Mouse (Mus musculus): Measurements from ENCODE around the gene Capns2.
"Not testable (repeated sequence)": the region's sequence is repeated elsewhere in the genome, so short reads cannot be mapped to it uniquely, and the experiment has no call there.

The Capns2 gene

DNA sequence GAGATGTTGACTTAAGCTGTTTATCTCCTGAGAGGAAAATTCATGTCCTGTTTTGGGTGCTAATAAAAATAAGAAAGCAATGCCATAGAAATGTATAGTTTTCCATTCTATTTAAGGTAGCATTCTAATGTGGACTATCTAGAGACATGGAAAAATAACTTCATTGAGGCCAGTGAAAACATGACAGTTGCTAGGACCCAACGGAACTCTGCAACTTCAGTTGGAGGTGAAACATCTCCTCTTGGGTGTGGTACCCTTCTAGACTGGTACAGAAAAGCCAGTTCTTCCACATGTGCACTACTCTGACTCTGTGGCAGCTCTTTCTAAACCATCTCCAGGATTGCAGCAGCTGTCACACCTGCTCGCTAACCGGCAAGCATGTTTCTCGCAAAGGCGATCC is at the start of gene Capns2:
Capns2 (plus strand) TSS at position 301 of the 400 bp plus-strand sequence.
- no peak for DNase-seq

DNA sequence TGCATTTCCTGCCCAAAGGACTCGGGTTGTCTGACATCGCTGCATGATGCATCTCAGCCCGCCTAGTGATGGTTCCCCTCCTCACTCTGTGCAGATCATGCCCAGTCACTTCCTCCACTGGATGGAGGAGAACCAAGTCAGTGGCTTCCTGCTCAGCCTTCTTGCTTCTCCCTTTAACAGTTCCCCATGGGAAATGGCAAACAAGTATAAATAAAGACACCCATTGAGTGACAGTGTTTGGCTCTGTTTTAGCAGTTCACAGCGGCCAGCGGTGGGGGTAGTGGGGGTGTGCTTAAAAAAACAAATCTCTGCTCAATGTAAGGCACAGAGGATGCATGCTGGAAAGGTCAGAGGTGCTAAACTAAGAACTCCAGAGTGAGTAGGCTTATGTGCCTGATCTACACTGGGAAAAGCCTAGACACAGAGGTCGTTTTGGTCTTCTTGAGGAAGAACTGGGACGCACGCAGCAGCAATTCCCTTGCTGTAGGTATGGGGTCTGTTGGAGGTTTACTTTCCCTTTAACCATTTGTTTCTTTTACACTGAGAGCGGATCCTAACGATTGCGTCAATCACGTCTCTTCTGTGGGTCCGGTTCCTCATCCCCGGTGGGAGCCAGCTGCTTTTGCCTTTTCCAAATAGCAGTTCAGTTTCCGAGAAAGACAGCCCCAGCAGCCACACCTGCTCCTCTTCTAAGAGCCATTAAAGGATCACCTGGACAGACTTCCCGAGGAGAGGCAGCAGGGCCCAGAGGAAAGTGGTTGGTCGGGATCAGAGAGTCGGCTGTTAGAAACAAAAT is 47.8 kb upstream of the Capns2 start:
- peak in 1 of 2 experiments; percentile 31 for DNase-seq

DNA sequence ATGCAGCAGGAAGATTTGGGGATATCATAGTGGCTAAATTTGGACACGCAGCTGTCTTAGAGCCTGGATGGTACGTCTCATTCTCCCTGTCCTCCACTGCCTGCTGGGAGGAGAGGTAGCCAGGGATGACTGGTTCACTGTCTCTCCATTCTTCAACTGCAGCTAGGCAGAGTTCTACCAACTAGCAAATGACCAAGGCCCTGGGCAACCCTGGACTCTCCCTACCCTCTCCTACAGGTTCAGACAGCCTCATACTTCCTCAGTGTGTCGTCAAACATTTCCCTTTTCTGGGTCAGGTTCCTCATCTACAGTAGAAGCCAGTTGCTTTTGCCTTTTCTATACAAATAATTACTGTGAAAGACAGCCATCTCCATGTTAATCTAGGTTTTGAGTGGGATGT is 46.5 kb upstream of the Capns2 start:
- DNase-seq = no peak

DNA sequence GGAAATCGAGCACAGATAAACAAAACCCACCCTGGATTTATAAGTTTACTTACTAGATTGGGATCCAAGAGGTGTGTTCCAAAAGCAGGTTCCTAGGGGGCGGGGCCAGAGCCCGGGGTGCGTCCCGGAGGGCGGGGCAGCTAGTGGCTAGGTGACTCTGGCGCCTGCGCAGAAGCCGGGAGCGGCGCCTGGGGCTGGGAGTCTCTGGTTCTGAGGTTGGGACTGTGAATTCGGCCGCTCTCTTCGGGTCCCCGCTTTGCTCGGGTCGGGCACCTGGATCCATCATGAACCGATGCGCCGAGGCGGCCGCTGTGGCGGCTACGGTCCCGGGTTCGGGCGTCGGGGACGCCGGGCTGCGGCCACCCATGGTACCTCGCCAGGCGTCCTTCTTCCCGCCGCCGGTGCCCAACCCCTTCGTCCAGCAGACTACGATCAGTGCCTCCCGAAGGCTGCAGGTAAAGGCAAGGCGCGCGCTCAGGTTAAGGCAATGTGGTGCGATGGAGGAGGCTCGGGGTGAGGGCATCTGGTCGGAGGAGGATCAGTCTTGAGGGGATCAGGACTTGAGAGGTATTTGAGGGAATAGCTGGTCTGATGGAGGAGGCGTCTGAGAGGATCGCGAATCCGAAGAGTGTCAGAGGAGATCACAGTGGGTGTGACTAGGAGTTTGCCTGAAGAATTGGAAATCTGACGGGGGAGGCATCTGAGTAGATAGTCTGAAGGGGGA is 45.9 kb upstream of the Capns2 start, which contains the start of gene Lpcat2:
Lpcat2 (plus strand) TSS at position 169 of the 724 bp plus-strand sequence.
- peak; percentile 86 to 91 for DNase-seq

DNA sequence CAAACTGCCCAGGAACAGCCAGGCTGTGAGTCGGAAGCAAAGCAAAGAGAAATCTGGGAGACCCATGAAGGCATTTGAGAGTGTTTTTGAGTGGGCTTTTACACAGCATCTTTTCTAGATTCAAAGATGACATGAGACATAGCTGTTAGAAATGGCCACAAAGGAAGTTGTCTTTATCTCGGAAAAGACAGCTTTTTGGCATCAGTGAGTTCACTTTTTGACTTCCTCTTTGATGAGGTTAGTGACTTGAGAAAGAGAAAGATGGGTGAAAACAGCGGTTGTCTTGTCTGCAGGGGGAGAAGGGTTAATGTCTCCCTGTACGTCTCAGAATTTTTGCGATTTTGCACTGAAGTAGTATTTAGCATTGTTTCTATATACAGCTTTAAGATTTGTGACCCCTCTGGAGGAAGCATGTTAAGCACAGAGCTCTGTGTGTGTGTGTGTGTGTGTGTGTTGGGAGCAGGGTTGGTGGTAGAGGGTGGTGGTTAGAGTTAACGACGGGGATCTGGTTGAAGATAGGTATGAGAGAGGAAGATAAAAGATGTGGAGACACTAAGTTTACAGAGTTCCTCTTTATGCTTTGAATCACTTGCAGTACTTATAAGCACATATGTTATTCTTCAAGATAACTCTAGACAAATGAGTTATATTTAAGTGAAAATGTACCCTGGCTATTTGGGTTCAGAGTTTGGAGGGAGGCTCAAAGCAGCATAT is 44.8 kb upstream of the Capns2 start:
- no peak for DNase-seq

DNA sequence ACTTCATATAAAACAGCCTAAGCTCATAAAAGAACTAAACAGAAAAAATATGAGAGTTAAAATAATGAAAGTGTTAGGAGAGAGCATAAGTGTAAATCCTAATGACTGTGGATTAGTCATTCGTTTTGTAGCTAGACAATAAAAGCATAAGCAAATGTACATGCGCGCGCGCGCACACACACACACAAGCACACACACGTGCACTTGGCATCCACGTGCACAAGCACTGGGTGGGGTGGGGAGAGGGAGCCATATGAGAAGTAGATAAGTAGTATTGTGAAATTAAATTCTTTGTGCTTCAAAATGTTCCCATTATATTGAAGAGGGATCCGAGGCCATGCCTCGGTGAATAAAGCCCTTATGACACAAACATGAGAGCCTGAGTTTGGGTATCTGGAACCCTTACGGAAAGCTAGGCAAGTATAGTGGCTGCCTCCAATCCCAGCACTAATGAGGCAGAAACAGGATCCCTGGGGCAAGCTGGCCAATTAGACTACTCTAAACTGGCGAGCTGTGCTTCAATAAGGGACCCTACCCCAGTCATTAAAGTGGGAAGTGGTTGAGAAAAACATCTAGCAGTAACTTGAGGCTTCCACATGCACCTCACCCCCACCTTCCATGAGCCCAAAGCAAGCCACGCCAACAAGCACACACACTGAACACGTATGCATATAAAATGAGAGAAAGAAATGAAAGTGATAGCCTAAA is 42.6 kb upstream of the Capns2 start:
- no peak for DNase-seq

DNA sequence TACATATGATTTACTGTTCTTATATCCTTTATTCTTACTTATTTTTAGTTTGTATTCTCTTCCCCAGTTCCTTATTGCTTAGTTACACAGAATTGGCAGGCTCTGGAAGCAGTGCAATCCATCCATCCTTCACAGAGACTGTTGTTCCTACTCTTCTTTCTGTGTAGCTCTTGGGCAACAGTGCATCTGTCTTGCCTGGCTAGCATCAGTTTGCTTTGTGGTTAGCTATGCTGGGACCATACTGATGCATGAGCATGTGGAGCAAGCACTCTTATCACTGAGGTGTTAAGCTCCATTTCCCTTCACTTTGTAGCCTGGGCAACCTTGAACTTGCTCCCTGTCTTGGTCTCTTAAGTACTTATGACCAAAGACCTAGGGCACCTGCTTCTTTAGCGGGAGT is 39.2 kb upstream of the Capns2 start:
- no peak for DNase-seq

DNA sequence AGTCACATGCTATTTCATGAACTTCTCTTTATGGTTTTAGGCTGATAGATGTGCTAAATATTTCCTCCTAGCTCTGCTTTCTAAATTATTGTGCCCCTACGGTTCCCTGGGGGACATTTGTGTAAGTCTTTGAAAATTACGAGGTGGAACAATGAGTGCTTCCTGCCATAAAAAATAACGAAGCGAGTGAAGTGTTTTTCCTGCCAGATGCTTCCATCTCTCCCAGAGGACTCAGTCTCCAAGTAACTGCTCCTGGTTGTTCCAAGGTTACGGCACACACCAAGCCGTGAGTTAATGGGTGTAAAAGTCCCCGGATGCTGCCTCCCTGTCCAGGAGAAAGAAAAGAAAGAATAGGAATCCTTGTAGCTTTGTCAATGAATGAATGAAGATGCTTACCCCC is 30.9 kb upstream of the Capns2 start:
- no peak for DNase-seq

DNA sequence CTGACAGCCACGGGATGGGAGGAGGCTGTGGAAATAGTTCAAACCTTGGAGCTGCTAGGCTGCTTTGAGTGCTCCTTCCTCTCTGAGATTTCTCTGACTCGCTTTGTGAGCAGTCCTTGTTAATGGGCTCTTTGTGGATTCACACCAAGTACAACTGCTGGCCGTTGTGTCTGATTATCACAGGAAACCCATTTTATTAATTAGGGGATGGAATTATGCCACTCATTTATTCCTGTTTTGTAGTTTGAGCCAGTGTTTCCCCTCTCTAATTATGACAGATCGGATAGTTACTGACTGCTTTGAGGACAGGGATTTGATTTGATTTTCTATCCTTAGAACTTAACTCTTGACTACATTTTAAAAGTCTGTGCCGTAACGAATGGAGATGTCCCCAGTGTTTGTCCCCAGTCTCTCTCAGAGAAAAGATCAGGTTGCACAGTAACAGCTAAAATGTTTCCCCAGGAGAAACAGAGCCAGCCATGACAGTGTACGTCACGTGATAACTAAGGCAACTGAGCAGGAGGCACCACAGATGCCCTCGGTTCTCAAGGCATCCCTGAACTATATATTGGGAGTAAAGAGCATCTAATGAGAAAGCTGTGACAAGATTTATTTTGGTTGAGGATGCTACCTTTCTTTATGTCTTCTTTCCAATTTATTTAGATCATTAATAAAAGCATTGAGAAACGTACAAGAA is 29.0 kb upstream of the Capns2 start:
- DNase-seq = no peak

DNA sequence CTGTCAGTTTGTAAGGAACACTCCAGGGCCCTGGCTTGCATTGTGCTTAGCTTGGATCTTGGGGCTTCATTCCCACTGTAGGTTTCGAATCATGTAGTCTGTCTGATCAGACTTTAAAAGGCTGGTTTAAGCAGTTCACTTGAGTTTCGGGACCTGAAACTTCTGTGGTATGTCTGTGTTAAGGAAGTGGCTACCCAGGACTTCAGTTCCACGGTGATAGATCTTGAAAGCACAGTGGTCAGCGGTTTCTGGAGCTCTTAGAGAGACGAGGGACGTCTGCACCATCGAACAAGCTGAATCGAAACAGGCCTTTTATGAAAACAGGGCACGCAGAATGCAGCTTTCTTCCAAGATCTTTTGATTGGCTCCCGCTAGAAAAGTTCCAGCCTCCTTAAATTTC is 25.4 kb upstream of the Capns2 start:
- no peak for DNase-seq

DNA sequence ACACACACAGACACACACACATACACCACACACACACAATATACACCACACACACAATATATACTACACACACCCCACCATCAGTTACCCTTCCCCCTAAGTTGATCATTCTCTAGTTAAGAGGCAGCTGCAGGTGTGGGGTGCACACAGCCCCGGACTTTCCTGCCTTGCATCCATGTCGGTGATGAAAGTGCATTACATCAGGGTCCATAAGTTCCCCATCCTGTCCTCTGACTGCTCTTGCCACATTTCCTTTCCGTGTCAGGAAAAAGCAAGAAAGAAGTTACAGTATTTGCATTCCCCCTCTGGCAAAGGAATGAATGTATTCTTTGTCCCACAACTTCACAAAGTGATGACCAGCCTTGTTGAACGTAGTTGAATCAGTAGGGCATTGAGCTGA is 20.0 kb upstream of the Capns2 start:
- DNase-seq = no peak

DNA sequence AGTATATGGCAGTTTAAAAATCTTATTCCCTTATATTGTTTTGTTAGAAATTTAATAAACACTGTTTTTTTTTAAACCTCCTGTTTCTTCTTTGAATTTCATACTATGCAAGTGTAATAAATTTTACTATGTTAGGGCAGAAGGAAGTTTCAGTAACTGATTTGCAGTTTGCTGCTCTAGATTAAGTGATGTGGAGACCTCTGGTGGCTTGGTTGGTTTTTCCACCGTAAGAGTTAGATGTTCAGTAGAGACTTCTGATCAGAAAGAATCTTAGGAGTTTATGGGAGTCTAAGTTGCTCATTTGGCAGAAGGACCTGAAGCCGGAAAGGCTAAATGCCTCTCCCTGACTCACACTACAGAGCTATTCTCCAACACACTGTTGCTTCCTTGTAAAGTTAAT is 17.4 kb upstream of the Capns2 start:
- DNase-seq = peak; percentile 45 to 58

DNA sequence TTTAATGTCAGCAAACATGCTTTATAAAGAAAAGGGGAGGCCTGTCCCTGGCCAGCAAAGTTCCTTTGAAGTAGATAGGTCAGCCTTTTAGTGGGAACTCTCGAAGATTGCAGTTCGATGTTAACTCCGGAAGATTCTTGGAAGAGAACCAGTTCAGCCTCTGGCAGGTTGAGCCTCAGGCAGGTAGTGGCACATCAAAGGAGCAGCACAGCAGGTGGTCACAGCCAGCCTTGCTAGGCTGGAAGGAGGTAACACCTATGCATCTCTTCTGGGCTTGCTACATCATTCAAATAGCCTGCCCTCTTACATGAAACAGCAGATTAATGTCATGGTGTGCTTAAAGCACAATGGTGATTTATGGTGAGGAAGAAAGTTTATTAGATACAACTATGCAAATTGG is 9.0 kb upstream of the Capns2 start:
- DNase-seq = not testable (repeated sequence)

DNA sequence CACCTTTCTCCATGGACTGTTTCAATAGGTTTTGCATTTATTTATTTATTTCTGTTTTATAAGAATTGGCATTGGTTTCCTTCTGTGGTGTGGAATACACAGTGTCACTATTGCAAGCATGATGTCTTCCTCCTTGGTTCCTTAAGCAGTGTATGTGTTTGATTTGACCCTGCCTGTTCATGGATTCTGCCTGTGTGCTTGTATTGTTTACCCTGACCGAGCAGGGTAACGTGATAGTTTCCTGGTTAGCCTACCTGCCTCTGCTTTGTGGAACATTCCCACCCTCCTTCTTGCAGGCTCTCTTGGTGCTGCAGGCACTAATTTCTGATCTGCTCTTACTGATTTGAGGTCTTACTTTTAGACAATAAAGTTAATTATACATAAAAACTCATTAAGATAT is 7.3 kb upstream of the Capns2 start:
- DNase-seq = no peak

DNA sequence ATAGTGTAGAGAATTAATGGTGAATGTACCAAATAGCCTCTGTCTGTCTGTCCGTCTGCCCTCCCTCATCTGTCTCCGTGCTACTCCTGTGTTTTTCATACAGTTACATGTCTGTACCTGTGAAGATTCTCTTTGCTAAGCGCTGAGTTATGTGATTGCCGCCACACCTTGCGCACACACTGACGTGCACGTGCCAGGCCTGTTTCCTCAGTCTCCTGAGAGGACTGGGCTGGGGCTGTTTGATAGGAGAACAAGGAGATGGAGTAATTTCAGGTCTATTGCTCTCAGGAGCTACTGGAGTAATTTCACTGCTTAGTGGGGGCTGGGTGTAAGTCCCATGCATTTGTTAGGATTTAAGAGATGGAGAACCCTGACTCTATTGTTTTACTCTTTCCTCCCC is 6.2 kb upstream of the Capns2 start:
- no peak for DNase-seq

DNA sequence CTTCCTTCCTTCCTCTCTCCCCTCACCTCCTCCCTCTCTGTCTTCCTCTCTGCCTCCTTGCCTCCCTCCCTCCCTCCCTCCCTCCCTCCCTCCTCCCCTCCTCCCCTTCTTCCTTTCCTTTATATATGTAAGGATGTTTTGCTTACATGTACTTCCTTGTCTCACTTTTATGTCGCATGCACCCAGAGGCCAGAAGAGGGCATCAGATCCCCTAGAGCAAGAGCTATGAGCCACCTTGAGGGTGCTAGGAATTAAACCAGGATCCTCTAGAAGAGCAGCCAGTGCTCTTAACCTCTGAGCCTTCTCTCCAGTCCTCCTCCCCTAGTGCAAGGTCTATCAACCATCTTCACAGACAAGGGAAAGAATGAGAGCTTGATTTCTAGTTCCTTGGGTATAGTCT is 5.2 kb upstream of the Capns2 start:
- no peak for DNase-seq

DNA sequence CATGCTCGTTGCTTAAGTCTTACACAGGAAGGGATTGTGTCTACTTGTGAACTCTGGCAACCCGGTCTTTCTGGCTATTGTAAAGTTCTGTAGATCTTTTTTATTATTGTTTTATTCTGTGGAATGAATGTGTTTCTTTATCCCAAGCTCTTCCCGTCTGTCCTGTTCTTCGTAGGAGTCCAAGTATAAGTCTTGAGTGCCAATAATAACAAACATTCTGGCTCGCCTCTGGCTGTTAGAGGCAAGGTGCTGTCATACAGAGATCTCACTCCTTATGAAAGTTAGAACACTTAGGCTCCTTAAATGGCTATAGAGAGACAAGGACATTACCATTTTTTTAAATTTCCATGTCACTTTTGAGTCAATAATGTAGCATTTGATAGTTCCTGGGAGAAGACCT is 4.6 kb upstream of the Capns2 start:
- no peak for DNase-seq

DNA sequence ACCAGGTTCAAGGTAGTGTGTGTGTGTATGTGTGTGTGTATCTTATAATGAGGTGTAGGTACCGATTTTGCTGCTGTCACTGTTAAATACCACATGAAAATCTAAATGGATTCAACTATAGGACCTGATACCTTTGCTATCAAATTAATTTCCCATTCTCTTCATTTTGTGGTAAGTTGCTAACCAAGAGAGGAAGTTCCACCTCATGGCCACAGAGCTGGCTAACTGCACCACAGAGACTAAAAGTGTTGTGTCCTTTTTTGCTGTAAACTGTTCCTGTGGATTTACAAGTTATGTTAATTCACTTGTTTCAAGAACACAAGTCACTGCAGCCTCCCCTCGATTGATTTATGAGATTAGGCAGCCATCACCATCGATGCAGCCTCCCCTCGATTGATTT is 3.4 kb upstream of the Capns2 start:
- DNase-seq = no peak

DNA sequence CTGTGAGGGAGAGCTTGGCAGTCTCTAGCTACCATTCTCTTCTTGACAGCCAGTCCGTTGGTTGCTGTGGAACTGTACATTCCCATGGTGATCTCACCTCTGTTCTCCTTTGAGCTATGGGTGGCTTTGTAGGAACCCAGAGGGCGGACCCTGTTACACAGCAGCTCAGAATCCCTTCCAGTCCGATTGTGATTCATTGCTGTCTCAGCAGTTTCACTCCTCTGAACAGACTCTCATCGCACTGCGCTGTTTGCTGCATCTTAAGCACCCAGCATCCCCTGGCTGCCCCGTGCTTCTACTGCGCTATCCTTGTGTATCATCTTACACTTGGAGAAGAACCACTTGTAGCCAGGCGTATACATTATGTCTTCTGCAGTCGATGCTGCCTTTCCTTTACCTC is 1.6 kb upstream of the Capns2 start:
- no peak for DNase-seq

DNA sequence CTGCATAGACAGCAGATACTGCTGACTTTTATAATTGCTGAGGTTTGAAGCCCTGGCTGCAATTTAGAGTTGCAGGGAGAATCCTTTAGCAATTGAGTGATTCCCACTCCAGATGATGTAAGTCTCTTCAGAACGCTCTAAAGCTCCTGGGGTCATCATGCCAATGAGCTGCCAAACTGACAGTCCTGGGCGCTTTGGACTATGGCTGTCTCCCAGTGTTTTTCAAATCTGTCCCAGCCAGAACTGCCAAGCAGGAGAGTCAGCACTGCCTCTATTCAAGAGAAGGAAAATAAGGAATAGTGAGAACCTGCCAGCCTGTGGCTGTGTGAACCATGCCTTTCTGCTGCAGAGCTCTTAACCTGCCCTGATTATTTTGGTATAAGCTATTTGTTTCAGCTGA is 1.8 kb downstream of the Capns2 start:
- no peak for DNase-seq

DNA sequence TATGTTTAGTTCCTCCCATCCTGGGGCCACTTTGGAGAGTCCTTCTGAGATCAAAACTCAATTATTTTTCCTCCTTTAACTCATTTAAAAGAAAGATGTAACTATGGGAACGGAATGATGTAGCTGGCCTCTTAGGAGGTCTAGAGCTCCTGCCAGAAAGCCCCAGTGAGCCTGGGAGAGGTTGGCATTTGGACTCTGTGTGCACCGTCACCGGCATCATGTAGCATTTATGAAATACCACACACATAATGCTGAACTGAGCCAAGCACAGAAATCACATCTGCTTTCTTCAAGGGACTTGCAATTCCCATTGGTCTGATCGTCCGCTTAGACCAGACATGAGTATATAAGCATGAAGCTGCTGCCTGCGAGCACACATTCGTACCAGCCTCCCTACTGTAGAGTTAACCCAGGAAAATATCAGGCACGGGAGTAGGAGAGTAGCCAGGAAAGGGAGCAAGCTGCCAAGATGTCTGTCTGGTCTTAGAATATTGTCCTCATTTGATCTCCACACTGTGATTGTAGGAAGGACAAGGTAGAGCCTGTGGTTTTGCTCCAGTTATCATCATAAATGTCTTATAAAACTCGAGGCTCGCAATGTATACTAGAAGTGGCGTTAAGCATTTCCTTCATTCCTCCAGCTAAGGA is 2.4 kb downstream of the Capns2 start:
- DNase-seq = no peak

DNA sequence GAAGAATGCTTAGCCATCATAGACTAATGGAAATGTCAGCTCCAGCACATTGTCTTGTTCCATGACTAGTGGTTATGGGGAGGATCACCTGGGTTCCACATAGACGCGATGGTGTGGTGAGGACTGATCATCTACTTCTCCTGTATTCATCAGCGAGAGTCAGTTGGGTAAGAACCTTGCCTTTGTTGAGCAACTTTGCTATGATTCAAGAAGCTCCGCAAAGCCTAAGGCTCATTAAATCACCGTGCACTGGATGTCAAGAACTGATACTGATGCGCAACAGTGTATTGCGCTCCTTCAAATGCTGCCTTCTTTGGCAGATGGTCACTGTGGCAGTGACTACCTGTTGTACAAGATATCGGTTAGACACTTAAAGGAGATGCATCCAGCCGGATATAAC is 5.3 kb downstream of the Capns2 start:
- DNase-seq = no peak

Data from kidney, postnatal 4 days (tissue).